Mouse (Mus musculus): ENCODE data around the gene Catsperg1. TPM values are rescaled to one million over a fixed set of nuclear protein-coding genes. Genes with fewer than 3 reads are reported as not detected.
A peak's percentile ranks its signal among the peaks of the same experiment; 100 is the strongest.
"Not testable (repeated sequence)": the region's sequence is repeated elsewhere in the genome, so short reads cannot be mapped to it uniquely, and the experiment has no call there.

The Catsperg1 gene
- polyA plus RNA-seq, 1 experiment from 2014 or later = 0.24 TPM

DNA sequence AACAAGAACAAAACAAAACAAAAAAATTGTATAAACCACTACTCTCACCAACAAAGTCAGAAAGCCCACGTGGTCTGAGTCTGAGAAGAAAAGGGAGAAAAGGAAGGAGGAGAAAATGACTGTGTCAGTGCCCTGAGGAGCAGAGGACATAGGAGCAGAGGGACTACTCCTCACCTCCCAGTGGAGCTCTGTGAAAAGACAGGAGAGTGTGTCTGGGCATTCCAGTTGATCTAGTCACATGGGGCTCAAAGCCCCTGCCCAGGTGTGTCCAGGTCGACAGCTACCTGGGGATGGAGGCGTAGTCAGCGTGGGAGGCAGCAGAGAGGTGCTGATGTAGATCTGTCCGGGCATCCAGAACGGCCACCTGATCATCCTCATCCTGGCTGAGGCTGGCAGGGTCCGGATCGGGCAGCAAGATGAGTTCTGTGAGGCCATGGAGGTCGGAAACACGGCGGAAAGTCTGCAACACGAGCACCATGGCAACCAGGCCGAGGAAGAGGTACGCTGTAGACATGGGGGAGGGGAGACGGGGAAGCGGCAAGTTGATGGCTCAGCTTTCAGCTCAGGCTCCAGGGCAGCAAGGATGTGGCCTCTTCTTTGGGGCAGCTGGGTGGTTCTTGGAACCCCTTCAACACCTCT lies 11.0 kb upstream of the Catsperg1 start:
- Histone ChIP-seq H3K4me3 (peak overlapping the region; percentile 51), H3K27ac (replicated peaks) (peak overlapping the region; percentile 80)

GRCm38 (mm10) chr7:29214846-29215245 lies 1.0 kb upstream of the Catsperg1 start:
- H3K4me3 ChIP-seq = no peak overlapping the region
- DNase-seq (ENCODE audit: low spot score) = peak; percentile 30
- no peaks in the 10 kb centered on the region for H3K36me3 ChIP-seq (replicated peaks)
- WGBS = 42% methylated on average over 15 of the region's 15 CpGs
- no peak overlapping the region for H3K27ac ChIP-seq (replicated peaks)
- peaks cover 26% of the 10 kb centered on the region for H3K27me3 ChIP-seq (replicated peaks; ENCODE audit: low read depth, poor library complexity, severe bottlenecking)
- peaks cover 11% of the 10 kb centered on the region for H3K9me3 ChIP-seq
- peaks cover 25% of the 10 kb centered on the region for H3K4me1 ChIP-seq

More for the DNA sequence above, 11.0 kb upstream of the Catsperg1 start:
- Histone ChIP-seq H3K36me3 (replicated peaks) (no peaks in the 10 kb centered on the region), H3K27me3 (replicated peaks; ENCODE audit: low read depth, poor library complexity, severe bottlenecking) (peaks cover 9% of the 10 kb centered on the region), H3K9me3 (peaks cover 10% of the 10 kb centered on the region), H3K4me1 (peaks cover 16% of the 10 kb centered on the region)
- DNase-seq (ENCODE audit: low spot score) = peak; percentile 76
- WGBS = 9% methylated on average over 16 of the region's 16 CpGs

- Histone ChIP-seq H3K4me3 (peak overlapping the region; percentile 48), H3K27me3 (replicated peaks; ENCODE audit: low read depth, poor library complexity, severe bottlenecking) (peaks cover 26% of the 10 kb centered on the region), H3K4me1 (peaks cover 25% of the 10 kb centered on the region), H3K9me3 (peaks cover 5% of the 10 kb centered on the region), H3K36me3 (replicated peaks) (no peaks in the 10 kb centered on the region), H3K27ac (replicated peaks) (no peak overlapping the region)
- WGBS = 75% methylated on average over 2 of the region's 2 CpGs
- no peak for DNase-seq (ENCODE audit: low spot score)
These were observed 401 bp upstream of the Catsperg1 start for GRCm38 (mm10) chr7:29214236-29214635.

DNA sequence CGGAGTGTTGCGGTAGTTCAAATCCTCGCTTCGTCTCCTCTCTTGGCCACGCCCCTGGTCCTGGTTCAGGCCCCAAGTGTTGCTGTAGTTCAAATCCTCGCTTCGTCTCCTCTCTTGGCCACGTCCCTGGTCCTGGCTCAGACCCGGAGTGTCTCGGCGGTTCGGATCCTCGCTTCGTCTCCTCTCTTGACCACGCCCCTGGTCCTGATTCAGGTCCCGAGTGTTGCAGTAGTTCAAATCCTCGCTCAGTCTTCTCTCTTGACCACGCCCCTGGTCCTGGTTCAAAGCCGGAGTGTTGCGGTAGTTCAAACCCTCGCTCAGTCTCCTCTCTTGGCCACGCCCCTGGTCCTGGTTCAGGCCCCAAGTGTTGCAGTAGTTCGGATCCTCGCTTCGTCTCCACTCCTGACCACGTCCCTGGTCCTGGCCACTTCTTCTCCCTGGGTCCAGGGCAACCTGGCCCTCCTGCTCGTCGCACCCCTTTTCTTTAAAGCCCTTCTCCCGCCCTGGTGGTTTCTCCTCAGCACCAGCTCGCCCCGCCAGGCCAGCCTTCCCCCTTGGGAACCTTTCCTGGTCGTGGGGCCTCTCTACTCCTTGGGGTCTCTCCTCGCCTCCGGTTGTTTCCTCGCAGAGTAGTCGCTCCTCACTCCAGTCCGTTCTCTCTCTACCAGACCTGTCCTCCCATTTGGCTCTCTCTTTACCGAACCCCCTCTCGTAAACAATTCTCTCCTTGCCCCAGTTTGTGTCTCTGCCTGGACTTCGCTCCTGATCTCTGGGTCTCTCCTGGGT lies 867 bp downstream of the Catsperg1 start:
- not testable (repeated sequence) for H3K36me3 ChIP-seq (replicated peaks); H3K9me3 ChIP-seq; H3K27ac ChIP-seq (replicated peaks)
- peaks cover 25% of the 10 kb centered on the region for H3K4me1 ChIP-seq
- peak; percentile 11 for DNase-seq (ENCODE audit: low spot score)
- H3K4me3 ChIP-seq = peak overlapping the region; percentile 48
- 11% methylated on average over 40 of the region's 40 CpGs for WGBS
- H3K27me3 ChIP-seq (replicated peaks; ENCODE audit: low read depth, poor library complexity, severe bottlenecking) = peaks cover 26% of the 10 kb centered on the region

DNA sequence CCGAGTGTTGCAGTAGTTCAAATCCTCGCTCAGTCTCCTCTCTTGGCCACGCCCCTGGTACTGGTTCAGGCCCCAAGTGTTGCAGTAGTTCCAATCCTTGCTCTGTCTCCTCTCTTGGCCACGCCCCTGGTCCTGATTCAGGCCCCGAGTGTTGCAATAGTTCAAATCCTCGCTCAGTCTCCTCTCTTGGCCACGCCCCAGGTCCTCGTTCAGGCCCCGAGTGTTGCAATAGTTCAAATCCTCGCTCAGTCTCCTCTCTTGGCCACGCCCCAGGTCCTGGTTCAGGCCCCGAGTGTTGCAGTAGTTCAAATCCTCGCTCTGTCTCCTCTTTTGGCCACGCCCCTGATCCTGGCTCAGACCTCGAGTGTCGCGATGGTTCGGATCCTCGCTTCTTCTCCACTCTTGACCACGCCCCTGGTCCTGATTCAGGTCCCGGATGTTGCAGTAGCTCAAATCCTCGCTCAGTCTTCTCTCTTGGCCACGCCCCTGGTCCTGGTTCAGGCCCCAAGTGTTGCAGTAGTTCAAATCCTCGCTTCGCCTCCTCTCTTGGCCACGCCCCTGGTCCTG lies 1.6 kb downstream of the Catsperg1 start:
- peak overlapping the region; percentile 48; the same call in 1 of the 2 replicates for H3K27ac ChIP-seq (replicated peaks)
- no peaks in the 10 kb centered on the region for H3K36me3 ChIP-seq (replicated peaks)
- WGBS = 13% methylated on average over 26 of the region's 26 CpGs
- peak; percentile 43 for DNase-seq (ENCODE audit: low spot score)
- H3K4me1 ChIP-seq = peaks cover 25% of the 10 kb centered on the region
- H3K9me3 ChIP-seq = peaks cover under 1% of the 10 kb centered on the region; the same call in 1 of the 2 replicates
- peak overlapping the region; percentile 54 for H3K4me3 ChIP-seq
- peaks cover 26% of the 10 kb centered on the region for H3K27me3 ChIP-seq (replicated peaks; ENCODE audit: low read depth, poor library complexity, severe bottlenecking)

GRCm38 (mm10) chr7:29211415-29212198 lies 2.2 kb downstream of the Catsperg1 start:
- WGBS = 5% methylated on average over 34 of the region's 34 CpGs
- DNase-seq (ENCODE audit: low spot score) = peak; percentile 83
- Histone ChIP-seq H3K4me1 (peaks cover 25% of the 10 kb centered on the region), H3K27ac (replicated peaks) (peak overlapping the region; percentile 48), H3K27me3 (replicated peaks; ENCODE audit: low read depth, poor library complexity, severe bottlenecking) (peaks cover 26% of the 10 kb centered on the region), H3K9me3 (no peaks in the 10 kb centered on the region), H3K36me3 (replicated peaks) (no peaks in the 10 kb centered on the region), H3K4me3 (peak overlapping the region; percentile 54)

DNA sequence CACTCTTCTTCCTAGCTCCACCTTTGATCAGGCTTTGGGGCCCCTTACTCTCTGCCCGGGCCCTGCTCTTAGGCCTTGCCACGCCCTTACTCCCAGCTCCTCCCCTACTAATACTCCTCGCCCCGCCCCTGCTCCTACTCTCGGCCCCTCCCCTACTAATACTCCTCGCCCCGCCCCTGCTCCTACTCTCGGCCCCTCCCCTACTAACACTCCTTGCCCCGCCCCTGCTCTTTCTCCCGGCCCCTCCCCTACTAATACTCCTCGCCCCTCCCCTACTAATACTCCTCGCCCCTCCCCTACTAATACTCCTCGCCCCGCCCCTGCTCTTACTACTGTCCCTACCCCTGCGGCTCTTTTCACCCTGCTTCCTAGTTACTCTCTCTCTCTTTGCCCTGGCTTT lies 2.8 kb downstream of the Catsperg1 start:
- H3K36me3 ChIP-seq (replicated peaks); H3K9me3 ChIP-seq; H3K27ac ChIP-seq (replicated peaks): not testable (repeated sequence)
- peak overlapping the region; percentile 54 for H3K4me3 ChIP-seq
- H3K4me1 ChIP-seq = peaks cover 25% of the 10 kb centered on the region
- 25% methylated on average over 15 of the region's 15 CpGs for WGBS
- DNase-seq (ENCODE audit: low spot score) = peak; percentile 18
- H3K27me3 ChIP-seq (replicated peaks; ENCODE audit: low read depth, poor library complexity, severe bottlenecking) = peaks cover 26% of the 10 kb centered on the region

- Histone ChIP-seq H3K9me3 (no peaks in the 10 kb centered on the region), H3K27ac (replicated peaks) (no peak overlapping the region), H3K4me3 (no peak overlapping the region), H3K4me1 (no peaks in the 10 kb centered on the region), H3K36me3 (replicated peaks) (no peaks in the 10 kb centered on the region), H3K27me3 (replicated peaks; ENCODE audit: low read depth, poor library complexity, severe bottlenecking) (no peaks in the 10 kb centered on the region)
- DNase-seq (ENCODE audit: low spot score) = no peak
- 83% methylated on average over 6 of the region's 6 CpGs for WGBS
These were observed 11.3 kb downstream of the Catsperg1 start for GRCm38 (mm10) chr7:29202577-29202976.

GRCm38 (mm10) chr7:29194230-29194629 lies 19.6 kb downstream of the Catsperg1 start:
- not testable (repeated sequence) for H3K4me3 ChIP-seq; H3K4me1 ChIP-seq; H3K27me3 ChIP-seq (replicated peaks; ENCODE audit: low read depth, poor library complexity, severe bottlenecking); H3K27ac ChIP-seq (replicated peaks); H3K9me3 ChIP-seq; DNase-seq (ENCODE audit: low spot score); H3K36me3 ChIP-seq (replicated peaks)
- 94% methylated on average over 1 of the region's 1 CpGs for WGBS

GRCm38 (mm10) chr7:29181323-29181722 lies 32.5 kb downstream of the Catsperg1 start:
- H3K27me3 ChIP-seq (replicated peaks; ENCODE audit: low read depth, poor library complexity, severe bottlenecking); H3K9me3 ChIP-seq; DNase-seq (ENCODE audit: low spot score): not testable (repeated sequence)
- Histone ChIP-seq H3K4me3 (peak overlapping the region; percentile 78; the same call in 1 of the 2 replicates), H3K4me1 (peaks cover 17% of the 10 kb centered on the region), H3K27ac (replicated peaks) (0 out of 2 replicates have a peak overlapping the region, but pooled peaks have one; percentile 91), H3K36me3 (replicated peaks) (peaks cover 23% of the 10 kb centered on the region)
- WGBS = 91% methylated on average over 4 of the region's 4 CpGs

DNA sequence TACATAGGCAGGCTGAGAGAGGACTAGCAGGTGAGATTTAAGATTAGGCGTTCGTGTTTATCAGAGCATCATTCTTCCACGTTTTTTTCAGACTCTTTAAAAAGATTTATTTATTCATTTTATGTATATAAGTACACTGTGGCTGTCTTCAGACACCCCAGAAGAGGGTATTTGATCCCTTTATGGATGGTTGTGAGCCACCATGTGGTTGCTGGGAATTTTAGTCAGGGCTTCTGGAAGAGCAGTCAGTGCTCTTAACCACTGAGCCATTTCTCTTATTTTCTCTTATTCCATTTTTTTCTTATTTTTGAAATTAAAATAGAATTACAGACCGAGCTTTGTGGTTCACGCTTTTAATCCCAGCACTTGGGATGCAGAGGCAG lies 33.0 kb downstream of the Catsperg1 start:
- Histone ChIP-seq H3K36me3 (replicated peaks) (peaks cover 28% of the 10 kb centered on the region), H3K27me3 (replicated peaks; ENCODE audit: low read depth, poor library complexity, severe bottlenecking) (no peaks in the 10 kb centered on the region), H3K4me1 (peaks cover 17% of the 10 kb centered on the region), H3K9me3 (no peaks in the 10 kb centered on the region), H3K4me3 (peak overlapping the region; percentile 78), H3K27ac (replicated peaks) (peak overlapping the region; percentile 91; the same call in 1 of the 2 replicates)
- no peak for DNase-seq (ENCODE audit: low spot score)
- WGBS = 39% methylated on average over 5 of the region's 5 CpGs

All from embryonic facial prominence, embryonic 10.5 days (tissue).